Mouse (Mus musculus) adrenal gland, postnatal 0 days (tissue): ENCODE measurements around the gene Wfikkn2. TPM values are rescaled to one million over a fixed set of nuclear protein-coding genes. Genes with fewer than 3 reads are reported as not detected.

Source experiments
- polyA plus RNA-seq: library from polyadenylated mRNA; unstranded; fragments of >200 nt; fragmentation: Nextera tagmentation; extraction: Ambion mirVana; gene quantifications from 2 replicates; pipeline ENCODE4 v1.2.1, GENCODE M21; 2015

Wfikkn2 gene
- polyA plus RNA-seq = 2.5 and 4.1 TPM in 2 replicates

DNA sequence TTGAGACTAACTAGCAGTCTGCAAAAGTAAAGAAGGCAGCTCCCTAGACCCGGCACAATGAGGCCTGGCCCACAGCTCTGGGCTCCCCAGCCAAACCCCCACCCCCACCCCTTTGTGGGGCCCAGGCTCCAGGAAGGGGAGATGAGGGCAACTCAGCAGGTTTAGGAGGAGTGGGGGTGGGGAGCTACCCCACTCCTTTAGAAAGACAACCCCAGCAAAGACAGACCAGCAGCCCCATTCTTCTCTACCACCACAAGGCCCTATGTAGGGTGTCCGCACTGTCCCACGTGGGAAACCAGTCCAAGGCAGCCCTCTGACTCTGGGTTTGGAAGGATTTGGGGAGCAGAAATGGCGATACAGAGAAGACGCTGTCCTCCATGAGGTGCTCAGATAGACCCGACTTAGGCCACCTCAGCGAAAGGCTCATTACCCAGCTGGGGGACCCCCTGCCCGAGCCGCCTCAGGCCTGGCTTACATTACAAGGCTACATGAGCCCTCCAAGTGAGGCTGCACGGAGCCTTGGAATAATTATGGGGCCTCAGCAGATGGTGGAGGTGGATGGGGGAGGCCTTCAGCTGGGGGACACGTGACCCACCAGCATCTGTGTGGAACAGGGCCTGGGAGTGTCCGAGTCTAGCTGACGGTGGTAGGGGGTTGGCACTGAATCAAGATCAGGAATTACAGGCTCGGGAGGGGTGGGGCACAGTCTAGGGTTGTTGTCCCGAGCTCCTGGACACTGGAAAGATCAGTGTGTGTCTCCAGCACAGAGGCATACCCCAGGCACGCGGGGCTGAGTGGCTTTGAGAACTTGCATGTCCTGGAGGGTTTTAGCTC is at the start of gene Wfikkn2:
Wfikkn2 (minus strand) TSS at position 51 of the 834 bp plus-strand sequence.

GRCm38 (mm10) chr11:94281199-94282181 is 35.7 kb upstream of the Wfikkn2 start, which contains the start of gene Gm21885:
Gene Gm21885, plus strand, starts transcription at chr11:94281873.

GRCm38 (mm10) chr11:94211124-94211603 is 34.6 kb downstream of the Wfikkn2 start, which contains the start of gene Tob1:
Gene Tob1, plus strand, starts transcription at chr11:94211454.

Other genes with a start within 250 kb of the Wfikkn2 start
- 41.6 and 43.6 TPM in 2 replicates for gene Spag9, start 249.9 kb downstream of the Wfikkn2 start, polyA plus RNA-seq
- 60.4 and 129 TPM in 2 replicates for gene Tob1, start 34.6 kb downstream of the Wfikkn2 start, polyA plus RNA-seq
- 0.18 and 0.55 TPM in 2 replicates for gene Gm21885, start 35.9 kb upstream of the Wfikkn2 start, polyA plus RNA-seq
- gene Luc7l3, start 76.0 kb upstream of the Wfikkn2 start, polyA plus RNA-seq = 61.7 and 75.9 TPM in 2 replicates
- gene Ankrd40, start 82.0 kb upstream of the Wfikkn2 start, polyA plus RNA-seq = 27.6 and 35.5 TPM in 2 replicates
- 4.8 and 5.8 TPM in 2 replicates for gene Abcc3, start 147.0 kb upstream of the Wfikkn2 start, polyA plus RNA-seq
- gene Cacna1g, start 228.2 kb upstream of the Wfikkn2 start, polyA plus RNA-seq = 1.8 and 1.9 TPM in 2 replicates
- gene Spata20, start 240.2 kb upstream of the Wfikkn2 start, polyA plus RNA-seq = 0.08 TPM in 1 of 2 replicates, not detected in the other